Mouse (Mus musculus) neutrophil, adult 59 days (primary cell): ENCODE measurements around the gene Mindy4b-ps. TPM values are rescaled to one million over a fixed set of nuclear protein-coding genes. Genes with fewer than 3 reads are reported as not detected.

Experiments
- total RNA-seq, 2 experiments: library from RNA; stranded (reverse); gene quantifications; 1 replicate in 1 of 2; 2 replicates in 1 of 2; pipeline ENCODE4 v1.2.4; 2023

The Mindy4b-ps gene
- not detected for total RNA-seq

DNA sequence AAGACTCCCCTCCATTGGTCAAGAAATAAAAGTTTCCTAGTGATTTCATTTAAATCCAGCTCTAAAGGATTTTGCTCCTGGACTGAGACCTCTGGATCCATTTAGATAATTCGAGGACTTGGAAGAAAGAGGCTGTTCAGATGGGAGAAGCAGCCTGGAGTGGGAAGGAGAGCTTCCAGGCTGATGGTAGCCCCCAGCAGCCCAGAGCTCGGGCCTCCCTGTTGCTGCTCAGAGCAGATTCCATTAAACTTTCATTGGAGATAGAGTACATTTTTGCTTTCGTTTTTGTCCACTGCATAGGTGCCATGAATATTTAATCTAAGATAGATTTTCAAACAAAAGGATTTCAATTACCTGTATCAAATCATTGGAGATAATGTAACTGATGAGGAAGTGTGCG is at the start of gene Mindy4b-ps:
Mindy4b-ps (minus strand) TSS at position 101 of the 400 bp plus-strand sequence.

Other genes starting within 250 kb of the Mindy4b-ps start
- gene Selenot, start 245.7 kb downstream of the Mindy4b-ps start, total RNA-seq, result 10 to 100 TPM; 75.6 to 87.6 TPM
- not detected for gene Erich6, start 185.1 kb downstream of the Mindy4b-ps start, total RNA-seq
- 10 to 100 TPM; 18.4 to 25.5 TPM for gene Siah2, start 129.9 kb downstream of the Mindy4b-ps start, total RNA-seq
- not detected for gene Clrn1, start 63.0 kb upstream of the Mindy4b-ps start, total RNA-seq
- gene Med12l, start 183.5 kb upstream of the Mindy4b-ps start, total RNA-seq, result 1 to 10 TPM; 1.0 to 1.1 TPM